Mouse (Mus musculus) urinary bladder, postnatal 14 days (tissue): ENCODE measurements around the gene 1110065P20Rik.

Experiments used
- DNase-seq: peaks from one replicate; pipeline ENCODE4 v3.0.0; 2021; ENCODE audit warnings: low spot score

1110065P20Rik gene

GRCm38 (mm10) chr4:124840998-124841397, 10.0 kb downstream of the 1110065P20Rik start:
- DNase-seq = no peak

- DNase-seq = no peak
Observed at GRCm38 (mm10) chr4:124838035-124838700, 12.8 kb downstream of the 1110065P20Rik start.

- no peak for DNase-seq
Observed at GRCm38 (mm10) chr4:124832796-124833195, 18.2 kb downstream of the 1110065P20Rik start.

- no peak for DNase-seq
Observed at GRCm38 (mm10) chr4:124829671-124830070, 21.3 kb downstream of the 1110065P20Rik start.

- DNase-seq = no peak
Observed at GRCm38 (mm10) chr4:124825371-124825965, 25.5 kb downstream of the 1110065P20Rik start.

GRCm38 (mm10) chr4:124824967-124825366, 26.0 kb downstream of the 1110065P20Rik start:
- DNase-seq = no peak

GRCm38 (mm10) chr4:124818832-124819231, 32.2 kb downstream of the 1110065P20Rik start:
- DNase-seq = no peak

- peak; percentile 32 for DNase-seq
Observed at GRCm38 (mm10) chr4:124817803-124818202, 33.2 kb downstream of the 1110065P20Rik start.

- no peak for DNase-seq
Observed at GRCm38 (mm10) chr4:124815901-124816300, 35.1 kb downstream of the 1110065P20Rik start.

- DNase-seq = no peak
Observed at GRCm38 (mm10) chr4:124811347-124811975, 39.5 kb downstream of the 1110065P20Rik start.

GRCm38 (mm10) chr4:124810056-124810455, 40.9 kb downstream of the 1110065P20Rik start:
- DNase-seq = no peak

- DNase-seq = no peak
Observed at GRCm38 (mm10) chr4:124809136-124809883, 41.7 kb downstream of the 1110065P20Rik start.

- DNase-seq = no peak
Observed at GRCm38 (mm10) chr4:124808511-124808910, 42.5 kb downstream of the 1110065P20Rik start.

- DNase-seq = no peak
Observed at GRCm38 (mm10) chr4:124803406-124803805, 47.6 kb downstream of the 1110065P20Rik start.

- peak; percentile 97 for DNase-seq
Observed at GRCm38 (mm10) chr4:124802309-124803260, 48.4 kb downstream of the 1110065P20Rik start.

- DNase-seq = peak; percentile 89
Observed at GRCm38 (mm10) chr4:124801552-124802308, 49.3 kb downstream of the 1110065P20Rik start, which contains the start of gene Mtf1. TSS of gene Mtf1 (plus strand) at chr4:124802104.
